Mouse (Mus musculus) right cerebral cortex, postnatal 4 days (tissue): ENCODE measurements at regions not wholly inside any gene's neighbourhood (a gene's known extent, or its start where the extent isn't known, plus 50 kb on each side); places are given as distances from the start of the nearest gene placed in this dataset.

Experiments
- DNase-seq: peaks from one replicate; pipeline ENCODE4 v3.0.0-alpha.2; 2022

DNA sequence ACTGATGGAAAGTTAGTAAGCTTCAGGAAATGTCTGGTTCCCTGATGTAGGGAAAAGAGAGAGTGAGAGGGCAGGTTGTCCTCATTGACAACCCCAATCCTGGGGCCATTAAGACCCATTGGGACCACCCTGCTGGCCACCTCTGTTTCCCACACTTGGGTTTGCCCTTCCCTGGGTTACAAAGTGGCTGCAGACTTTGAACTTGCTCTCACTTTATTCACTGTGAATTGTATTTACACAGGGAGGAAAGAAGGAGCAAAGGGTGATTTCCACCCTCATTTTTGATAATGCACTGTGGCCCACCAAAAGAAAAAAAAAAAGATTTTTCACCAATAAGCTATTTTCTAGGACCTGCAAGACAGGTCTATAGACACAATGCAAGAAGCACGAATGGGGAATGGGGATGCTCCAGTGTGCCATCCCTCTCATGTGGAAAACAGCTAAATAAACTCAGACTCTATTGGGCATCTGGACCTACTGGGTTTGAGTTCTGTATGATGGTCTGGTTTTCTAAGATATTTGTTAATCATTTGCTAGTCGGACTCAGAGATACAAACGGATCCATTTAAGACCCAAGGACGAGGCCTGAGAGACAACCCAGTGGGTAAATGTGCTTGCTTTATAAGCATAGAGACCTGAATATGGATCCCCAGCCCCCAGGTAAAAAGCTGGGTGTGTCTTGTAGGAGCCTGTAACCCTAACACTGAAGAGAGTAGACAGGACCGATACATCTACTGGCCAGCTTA is 50.2 kb upstream of the Ttc29 start:
- no peak for DNase-seq
